Mouse (Mus musculus) thymus, adult 2 months (tissue): ENCODE measurements around the gene Nipal3. TPM values are rescaled to one million over a fixed set of nuclear protein-coding genes. Genes with fewer than 3 reads are reported as not detected.

Source experiments
- DNase-seq: peaks from one replicate; pipeline ENCODE4 v3.0.0; 2021
- H3K27ac ChIP-seq: fragments of 200-500 bp; 2 replicates; pipeline ENCODE4 v1.5.1; 2012; ENCODE audit warnings: low read length, control low read depth; ENCODE audit not compliant: control insufficient read depth, insufficient read depth
- H3K27me3 ChIP-seq: fragments of 200-500 bp; 2 replicates; pipeline ENCODE4 v1.6.1; 2012; ENCODE audit warnings: mild to moderate bottlenecking, low read length, moderate library complexity, mixed read lengths; ENCODE audit not compliant: control insufficient read depth, insufficient read depth
- H3K36me3 ChIP-seq: fragments of 200-500 bp; 2 replicates; pipeline ENCODE4 v1.6.1; 2012; ENCODE audit warnings: mild to moderate bottlenecking, low read length, moderate library complexity; ENCODE audit not compliant: control insufficient read depth, insufficient read depth
- H3K4me1 ChIP-seq: fragments of 200-500 bp; replicated peaks from 2 replicates; pipeline ENCODE4 v1.6.1; 2012; ENCODE audit warnings: low read length; ENCODE audit not compliant: control insufficient read depth, insufficient read depth
- H3K4me3 ChIP-seq: fragments of 200-500 bp; 2 replicates; pipeline ENCODE4 v1.5.1; 2012; ENCODE audit warnings: mild to moderate bottlenecking, low read length, control low read depth, moderate library complexity; ENCODE audit not compliant: control insufficient read depth, insufficient read depth
- CTCF ChIP-seq: fragments of 200-500 bp; IDR thresholded peaks from 2 replicates; pipeline ENCODE4 v1.5.1; 2012; ENCODE audit warnings: mild to moderate bottlenecking, control low read depth, low read length, moderate library complexity, borderline replicate concordance; ENCODE audit not compliant: control insufficient read depth, poor library complexity, insufficient read depth; ENCODE audit errors: extremely low read depth
- POLR2A ChIP-seq: fragments of 200-500 bp; IDR thresholded peaks from 2 replicates; pipeline ENCODE4 v1.6.1; 2012; ENCODE audit warnings: mild to moderate bottlenecking, low read length, control low read depth, moderate library complexity; ENCODE audit not compliant: control insufficient read depth, poor library complexity, insufficient read depth; ENCODE audit errors: extremely low read depth
- WGBS: fragments of 180-500 bp; shearing (Covaris S2); methylation state at CpG from one replicate; pipeline ENCODE4 v1.1.7; 2018; 5-methylcytosine and 5-hydroxymethylcytosine counted together
- polyA plus RNA-seq: library from polyadenylated mRNA; depleted of rRNA; stranded (reverse); fragments of >200 nt; gene quantifications from 2 replicates; pipeline ENCODE4 v1.2.3, GENCODE M21; 2012

Nipal3 gene
- polyA plus RNA-seq, 1 experiment = 38.7 TPM

- peak; percentile 26 for DNase-seq
- H3K4me1 ChIP-seq = peaks cover 2% of the 10 kb centered on the region
Measured at GRCm38 (mm10) chr4:135507547-135508350, 12.9 kb upstream of the Nipal3 start.

GRCm38 (mm10) chr4:135505794-135506193 is 11.0 kb upstream of the Nipal3 start:
- Histone ChIP-seq H3K27ac (no peak overlapping the region), H3K4me3 (no peak overlapping the region)
- 37% methylated on average over 11 of the region's 11 CpGs for WGBS

More at GRCm38 (mm10) chr4:135507547-135508350, 12.9 kb upstream of the Nipal3 start:
- H3K36me3 ChIP-seq = no peaks in the 10 kb centered on the region
- no peak overlapping the region for H3K4me3 ChIP-seq
- 13% methylated on average over 22 of the region's 22 CpGs for WGBS
- no peak overlapping the region for H3K27ac ChIP-seq
- no peaks in the 10 kb centered on the region for H3K27me3 ChIP-seq
- TF ChIP-seq POLR2A = no peak
- TF ChIP-seq CTCF = no peak

GRCm38 (mm10) chr4:135501587-135501986 is 6.7 kb upstream of the Nipal3 start:
- no peaks in the 10 kb centered on the region for H3K27me3 ChIP-seq
- no peak overlapping the region for H3K4me3 ChIP-seq
- H3K36me3 ChIP-seq = no peaks in the 10 kb centered on the region
- H3K4me1 ChIP-seq = peaks cover 3% of the 10 kb centered on the region
- WGBS = 12% methylated on average over 4 of the region's 4 CpGs
- no peak for TF ChIP-seq POLR2A
- no peak for TF ChIP-seq CTCF
- DNase-seq = no peak
- no peak overlapping the region for H3K27ac ChIP-seq

More at GRCm38 (mm10) chr4:135505794-135506193, 11.0 kb upstream of the Nipal3 start:
- Histone ChIP-seq H3K36me3 (no peaks in the 10 kb centered on the region), H3K27me3 (no peaks in the 10 kb centered on the region), H3K4me1 (peaks cover 5% of the 10 kb centered on the region)
- DNase-seq = no peak
- no peak for TF ChIP-seq POLR2A

GRCm38 (mm10) chr4:135499831-135500230 is 5.0 kb upstream of the Nipal3 start:
- Histone ChIP-seq H3K27ac (no peak overlapping the region), H3K4me3 (no peak overlapping the region), H3K4me1 (peaks cover 8% of the 10 kb centered on the region), H3K27me3 (no peaks in the 10 kb centered on the region), H3K36me3 (no peaks in the 10 kb centered on the region)
- no peak for TF ChIP-seq POLR2A
- TF ChIP-seq CTCF = no peak
- DNase-seq = no peak
- 66% methylated on average over 3 of the region's 3 CpGs for WGBS

- Histone ChIP-seq H3K4me3 (no peak overlapping the region), H3K27ac (no peak overlapping the region), H3K4me1 (peaks cover 14% of the 10 kb centered on the region), H3K27me3 (no peaks in the 10 kb centered on the region), H3K36me3 (no peaks in the 10 kb centered on the region)
- no peak for TF ChIP-seq POLR2A
- no peak for TF ChIP-seq CTCF
- 98% methylated on average over 6 of the region's 6 CpGs for WGBS
- DNase-seq = no peak
Measured at GRCm38 (mm10) chr4:135498136-135498535, 3.3 kb upstream of the Nipal3 start.

- WGBS = 77% methylated on average over 18 of the region's 18 CpGs
Measured at GRCm38 (mm10) chr4:135495810-135496209, 972 bp upstream of the Nipal3 start.

More at GRCm38 (mm10) chr4:135495810-135496209, 972 bp upstream of the Nipal3 start:
- H3K36me3 ChIP-seq = peaks cover under 1% of the 10 kb centered on the region; the same call in 1 of the 2 replicates
- no peak overlapping the region for H3K27ac ChIP-seq
- H3K4me1 ChIP-seq = peaks cover 13% of the 10 kb centered on the region
- no peak for DNase-seq
- no peak overlapping the region for H3K4me3 ChIP-seq
- TF ChIP-seq CTCF (no peak), POLR2A (no peak)
- no peaks in the 10 kb centered on the region for H3K27me3 ChIP-seq
